Mouse (Mus musculus) olfactory bulb, adult 2 months (tissue): ENCODE results near the gene Phactr1.

Experiments
- CTCF ChIP-seq: fragments of 200-500 bp; IDR thresholded peaks from 2 replicates; pipeline ENCODE4 v1.5.1; 2012; ENCODE audit warnings: low read depth, mild to moderate bottlenecking, low read length, moderate library complexity; ENCODE audit not compliant: insufficient read depth
- POLR2A ChIP-seq: fragments of 200-500 bp; IDR thresholded peaks from 2 replicates; pipeline ENCODE4 v1.6.1; 2012; ENCODE audit warnings: mild to moderate bottlenecking, low read depth, low read length, moderate library complexity; ENCODE audit not compliant: insufficient read depth

DNA sequence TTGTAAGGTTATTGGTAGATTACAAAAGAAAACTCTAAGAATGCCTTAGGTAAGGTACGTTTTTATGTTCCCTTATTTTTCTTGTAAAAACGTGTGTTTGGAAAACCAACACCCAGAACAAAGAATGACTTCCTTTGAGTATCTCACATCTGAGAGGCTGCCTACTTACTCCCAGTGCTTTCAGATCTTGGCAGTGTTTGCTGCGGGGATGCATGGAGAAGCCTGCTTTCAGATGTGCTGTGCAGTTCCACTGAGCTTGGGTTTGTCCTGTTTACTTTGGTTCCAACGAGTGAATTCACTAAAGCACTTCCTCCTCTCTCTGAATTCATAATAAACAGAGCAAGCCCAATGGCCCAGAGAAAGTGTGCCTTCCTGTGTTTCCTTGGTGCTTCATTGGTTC is 288.1 kb downstream of the Phactr1 start:
- TF ChIP-seq CTCF: no peak
- TF ChIP-seq POLR2A: no peak
